Mouse (Mus musculus): ENCODE data around the gene Hdac1. TPM values are rescaled to one million over a fixed set of nuclear protein-coding genes. Genes with fewer than 3 reads are reported as not detected.

The Hdac1 gene
- 10 to 100 TPM; 49.2 to 59.8 TPM for total RNA-seq (2021)
- long read RNA-seq, experiment 1, transcript Hdac1-201 (14 exons, 2,038 nt): major isoform, 23 of 48 reads
- long read RNA-seq, experiment 1, partial matches to known transcripts: 19 of 48 reads
- long read RNA-seq, experiment 1, other reads (novel, unspliced or antisense): 6 of 48 reads
- long read RNA-seq, experiment 2, transcript Hdac1-201 (14 exons, 2,038 nt): major isoform, 11 of 14 reads
- long read RNA-seq, experiment 2, partial matches to known transcripts: 3 of 14 reads
- long read RNA-seq, experiment 2, other reads (novel, unspliced or antisense): 0 of 14 reads

DNA sequence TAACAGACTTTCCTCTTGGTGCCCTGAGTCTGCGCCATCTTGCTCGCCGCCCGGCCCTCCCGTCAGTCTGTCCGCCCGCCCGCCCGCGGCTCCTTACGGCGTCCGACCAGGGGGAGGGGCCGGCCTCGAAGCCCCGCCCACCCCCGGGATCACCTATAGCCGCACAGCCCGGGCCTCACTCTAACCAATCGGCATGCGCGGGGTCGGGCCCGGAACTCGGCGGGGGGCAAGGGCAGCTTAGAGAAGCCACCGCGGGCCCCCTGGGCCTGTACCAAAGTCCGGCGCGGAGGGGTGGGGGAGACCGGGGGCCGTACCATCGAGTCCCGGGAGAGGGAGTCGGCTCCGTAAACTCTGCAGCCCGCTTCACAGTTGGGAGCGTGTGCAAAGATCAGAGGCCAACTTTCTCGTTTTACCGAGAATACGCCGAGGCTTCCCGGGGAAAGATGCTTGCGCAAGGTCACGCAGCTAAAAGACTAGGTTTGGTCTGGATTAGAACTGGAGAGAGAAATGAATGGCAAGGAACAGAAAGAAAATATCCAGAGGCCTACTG, at the start of gene Hdac1:
Hdac1 (minus strand) TSS at position 122 of the 550 bp plus-strand sequence.
- DNase-seq: peak; percentile 99 to 100

GRCm38 (mm10) chr4:129588865-129589264, 46.4 kb upstream of the Hdac1 start:
- no peak for DNase-seq

DNA sequence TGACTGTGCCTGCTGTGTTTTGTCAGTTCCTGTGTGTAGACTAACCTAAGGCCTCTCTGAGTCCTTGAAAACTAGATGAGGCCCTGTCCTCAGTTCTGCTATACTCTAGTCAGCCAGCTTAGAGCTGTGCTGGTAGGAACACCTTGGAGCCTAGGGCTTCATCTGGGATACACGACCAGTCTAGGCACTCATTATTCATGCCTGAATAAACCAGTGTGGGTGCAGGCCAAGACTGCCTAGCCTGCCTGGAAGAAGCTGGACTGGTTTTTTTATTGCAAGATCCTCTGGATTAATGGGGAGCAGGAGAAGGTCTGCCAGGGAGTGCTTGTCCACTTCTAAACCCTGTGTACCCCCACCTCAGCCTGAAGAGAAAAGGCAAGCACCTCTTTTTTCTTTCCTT, 44.4 kb upstream of the Hdac1 start:
- no peak for DNase-seq

DNA sequence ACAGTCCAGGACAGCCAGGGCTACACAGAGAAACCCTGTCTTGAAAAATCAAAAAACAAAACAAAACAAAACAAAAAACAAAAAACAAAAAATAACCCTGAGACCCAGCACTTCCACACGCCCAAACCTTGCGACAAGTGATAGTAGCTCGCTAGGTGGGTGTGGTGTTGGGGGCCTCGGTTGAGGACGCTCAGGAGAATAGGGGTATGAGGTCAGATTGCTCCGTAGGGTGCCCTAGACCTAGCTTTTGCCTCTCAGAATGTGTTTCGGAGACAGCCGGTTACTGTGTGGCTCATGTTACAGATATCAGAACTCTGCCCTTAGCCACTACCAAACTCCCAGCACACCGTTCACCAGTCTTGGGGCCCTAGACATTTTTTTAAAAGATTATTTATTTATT, 43.3 kb upstream of the Hdac1 start:
- no peak for DNase-seq

DNA sequence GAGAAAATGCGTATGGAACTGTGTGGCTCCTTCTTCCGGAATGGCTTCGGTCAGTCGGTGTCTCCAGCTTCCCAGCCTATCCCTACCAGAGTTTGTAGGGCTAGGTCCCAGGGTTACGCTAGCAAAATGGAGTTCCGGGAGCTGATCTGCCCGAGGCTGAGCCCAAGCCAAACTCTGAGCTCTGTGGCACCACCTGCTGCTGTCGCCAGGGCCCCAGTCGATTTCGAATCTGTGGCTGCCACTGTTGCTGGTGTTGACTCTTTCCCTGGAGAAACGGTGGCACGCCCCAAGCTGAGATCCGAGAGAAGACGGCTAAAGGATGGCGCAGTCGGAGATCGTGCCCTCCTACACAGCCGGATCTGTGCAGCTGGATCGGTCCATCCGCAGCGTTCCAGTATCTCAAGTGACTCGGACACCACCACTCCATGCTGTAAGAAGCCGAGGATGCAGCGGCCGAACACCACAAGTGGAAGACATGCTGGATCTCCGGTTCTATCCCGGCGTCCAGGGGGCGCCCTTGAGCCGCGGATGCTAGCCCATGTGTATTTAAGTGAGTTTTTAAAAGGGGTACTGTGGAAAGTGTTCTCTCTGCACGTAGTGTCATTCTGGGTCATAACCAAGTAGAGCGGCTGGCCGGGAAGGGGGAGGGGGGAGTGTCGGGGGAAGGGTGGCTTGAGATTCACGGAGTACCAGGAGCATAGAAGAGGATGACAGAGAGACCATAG, 42.5 kb upstream of the Hdac1 start:
- DNase-seq: peak; percentile 91 to 94

DNA sequence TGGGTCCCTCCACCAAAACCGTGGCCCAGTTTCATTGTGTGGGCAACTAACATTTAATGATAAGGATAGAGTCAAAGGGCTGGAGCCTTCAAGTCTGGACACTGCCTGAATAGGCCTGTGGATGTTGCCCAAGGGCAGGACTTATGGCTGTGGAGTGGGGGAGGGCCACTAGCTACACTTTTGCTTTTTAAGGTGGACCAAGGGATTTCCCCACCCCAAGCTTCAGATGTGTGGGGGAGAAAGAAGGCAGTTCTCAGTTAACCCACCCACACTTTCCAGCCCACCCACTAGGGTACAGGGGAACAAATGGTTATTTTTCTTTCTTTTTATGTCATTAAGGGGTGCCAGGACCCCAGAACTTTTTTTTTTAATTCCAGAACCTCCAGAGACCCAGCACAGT, 41.9 kb upstream of the Hdac1 start:
- DNase-seq: no peak

DNA sequence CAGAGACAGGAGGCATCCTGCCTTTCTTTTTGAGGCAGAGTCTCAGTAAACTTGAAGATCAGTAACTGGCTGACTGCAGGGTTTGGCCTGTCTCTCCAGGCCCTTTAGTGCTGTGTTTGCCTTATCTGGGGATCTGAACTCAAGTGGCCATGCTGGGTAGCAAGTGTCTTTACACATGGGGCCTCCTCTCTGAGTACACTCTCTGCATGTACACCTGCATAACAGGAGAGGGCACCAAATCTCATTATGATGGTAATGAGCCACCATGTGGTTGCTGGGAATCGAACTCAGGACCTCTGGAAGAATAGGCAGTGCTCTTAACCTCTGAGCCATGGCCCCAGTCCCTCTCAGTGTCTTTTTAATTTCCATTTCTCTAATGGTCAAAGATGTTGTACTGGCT, 39.7 kb upstream of the Hdac1 start:
- no peak for DNase-seq

DNA sequence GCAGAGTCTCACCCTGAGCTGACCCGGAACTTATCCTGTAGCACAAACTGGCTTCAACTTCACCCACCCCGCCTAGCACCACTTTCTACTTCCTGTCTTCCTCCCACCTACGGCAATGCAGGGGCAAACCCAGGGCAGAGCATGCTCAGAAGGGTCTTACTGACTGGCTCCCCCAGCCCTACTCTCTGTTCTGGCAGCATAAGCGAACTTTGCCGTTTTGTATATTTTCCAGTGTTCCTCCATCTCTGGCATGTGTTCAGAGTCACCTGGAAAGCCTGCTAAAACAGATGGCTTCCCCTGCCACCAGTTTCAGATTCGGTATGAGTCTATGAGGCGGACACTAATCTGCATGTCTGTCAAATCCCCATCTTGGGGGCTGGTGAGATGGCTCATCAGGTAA, 37.8 kb upstream of the Hdac1 start:
- no peak for DNase-seq

DNA sequence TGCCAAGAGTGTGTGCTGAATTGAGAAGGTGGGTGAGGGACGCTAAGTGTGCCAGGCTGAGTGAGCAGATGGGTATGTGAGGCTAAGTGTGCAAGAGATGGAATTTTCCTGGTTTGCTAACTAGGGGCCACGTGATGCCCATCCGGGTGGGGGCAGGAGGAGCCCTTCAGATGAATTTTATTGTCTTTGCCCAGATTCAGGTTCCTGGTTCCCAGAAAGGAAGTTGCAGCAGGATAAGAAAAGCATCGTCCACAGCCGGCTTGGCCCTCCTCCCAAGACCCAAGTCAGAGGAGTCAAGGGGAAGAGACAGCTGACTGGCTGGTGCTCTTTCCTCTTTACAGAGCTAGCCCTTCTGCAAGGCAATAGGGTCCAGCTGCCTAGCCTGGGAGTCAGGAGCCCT, 36.0 kb upstream of the Hdac1 start, which contains the start of gene Fam167b:
Fam167b (minus strand) TSS at position 84 of the 400 bp plus-strand sequence.
- DNase-seq: peak; percentile 60 to 62

DNA sequence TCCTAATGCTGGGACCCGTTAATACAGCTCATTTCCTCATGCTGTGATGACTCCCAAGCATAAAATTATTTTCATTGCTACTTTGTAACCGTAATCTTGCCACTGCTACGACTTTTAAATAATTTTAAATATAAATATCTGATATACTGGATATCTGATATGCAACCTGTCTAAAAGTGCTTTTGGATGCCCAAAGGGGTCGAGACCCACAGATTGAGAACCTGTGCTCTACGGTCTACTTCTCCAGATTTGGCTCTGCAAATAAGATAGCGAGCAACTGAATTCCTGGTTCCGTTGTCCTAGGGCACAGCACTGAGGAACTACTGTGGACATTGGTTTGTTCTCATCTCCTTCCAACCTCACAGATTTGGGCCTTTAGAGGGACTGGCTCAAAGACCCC, 35.2 kb upstream of the Hdac1 start:
- DNase-seq: no peak

GRCm38 (mm10) chr4:129576863-129577491, 34.5 kb upstream of the Hdac1 start:
- peak; percentile 87 to 88 for DNase-seq

- peak; percentile 22 to 39 for DNase-seq
Observed at GRCm38 (mm10) chr4:129575171-129575844, 32.8 kb upstream of the Hdac1 start.

- no peak for DNase-seq
Observed at GRCm38 (mm10) chr4:129573430-129573829, 30.9 kb upstream of the Hdac1 start, which contains the start of gene Lck. Gene Lck, minus strand, starts transcription at chr4:129573641.

DNA sequence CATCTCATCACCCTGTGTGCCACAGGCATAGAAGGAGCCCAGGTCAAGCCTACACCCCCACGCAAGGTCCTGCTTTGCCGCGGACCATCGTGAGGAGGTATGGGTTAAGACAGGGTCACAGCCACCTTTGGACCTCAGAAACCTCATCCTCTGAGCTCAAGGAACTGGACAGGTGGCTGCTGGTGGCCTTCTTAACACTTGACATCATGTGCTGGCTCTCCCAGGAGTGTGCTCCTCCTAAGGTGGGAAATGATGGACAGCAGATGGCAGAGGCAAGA, 30.5 kb upstream of the Hdac1 start:
- DNase-seq: no peak

DNA sequence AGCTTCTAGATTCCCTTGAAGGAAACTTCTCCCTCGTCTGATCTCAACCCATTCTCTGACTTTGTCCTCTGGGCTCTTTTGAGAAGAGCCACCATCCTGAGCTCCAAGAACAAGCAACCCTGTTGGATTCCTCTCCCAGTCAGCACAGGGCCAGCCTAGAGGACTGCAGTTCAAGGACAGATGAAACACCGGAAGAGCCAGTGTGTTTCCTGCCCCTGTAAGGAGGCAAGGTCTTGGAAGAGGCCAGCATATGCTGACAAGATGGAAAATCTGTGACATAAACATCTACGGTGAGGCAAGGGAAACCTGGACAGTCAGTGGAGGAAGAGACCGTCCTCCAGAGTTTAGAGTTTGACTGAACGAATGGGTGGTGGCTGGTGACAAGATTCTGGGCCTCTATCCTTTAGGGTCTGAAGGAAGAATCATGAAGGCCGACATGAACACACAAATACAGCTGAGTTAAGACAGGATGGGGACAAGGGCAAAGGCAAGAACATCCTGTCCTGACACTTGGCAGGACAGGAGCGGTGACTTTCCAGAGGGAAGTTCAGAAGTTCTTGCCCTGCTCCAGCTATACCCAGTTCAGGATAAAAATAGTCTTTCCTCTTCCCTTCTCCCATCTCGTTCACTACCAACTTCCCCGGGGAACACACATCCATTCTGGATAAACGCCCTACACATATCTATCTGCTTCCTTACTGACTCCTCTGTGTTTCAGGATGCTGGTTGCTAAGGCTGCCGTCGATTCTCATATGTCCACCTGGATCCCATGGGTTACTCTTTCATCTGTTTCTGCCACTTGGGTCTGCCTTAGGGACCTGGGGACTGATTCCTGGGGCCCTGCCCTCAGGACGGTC, 30.0 kb upstream of the Hdac1 start:
- DNase-seq: peak in 1 of 2 experiments; percentile 22

DNA sequence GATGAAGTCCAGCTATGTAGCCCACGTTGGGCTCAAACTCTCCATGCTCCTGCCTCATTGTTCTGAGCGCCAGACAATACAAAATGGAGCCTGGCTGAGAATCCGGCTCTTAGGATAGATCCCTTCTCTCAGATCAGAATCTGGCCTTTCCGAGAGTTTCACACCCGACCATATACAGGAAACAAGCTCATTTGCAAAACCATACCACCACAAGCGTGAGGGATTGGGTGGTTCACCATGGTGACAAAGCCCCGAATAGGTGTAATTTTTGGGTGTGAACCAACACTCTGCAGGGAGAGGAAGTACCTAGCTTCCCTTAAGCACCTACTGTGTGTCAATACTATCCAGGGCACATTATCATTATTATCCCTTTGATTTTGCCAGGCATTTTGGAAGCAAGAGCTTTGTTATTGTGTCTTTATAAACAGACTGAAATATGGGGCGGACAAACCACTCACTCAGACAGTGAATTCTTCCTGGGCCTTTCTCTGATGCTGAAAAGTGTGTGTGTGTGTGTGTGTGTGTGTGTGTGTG, 29.1 kb upstream of the Hdac1 start:
- DNase-seq: no peak

DNA sequence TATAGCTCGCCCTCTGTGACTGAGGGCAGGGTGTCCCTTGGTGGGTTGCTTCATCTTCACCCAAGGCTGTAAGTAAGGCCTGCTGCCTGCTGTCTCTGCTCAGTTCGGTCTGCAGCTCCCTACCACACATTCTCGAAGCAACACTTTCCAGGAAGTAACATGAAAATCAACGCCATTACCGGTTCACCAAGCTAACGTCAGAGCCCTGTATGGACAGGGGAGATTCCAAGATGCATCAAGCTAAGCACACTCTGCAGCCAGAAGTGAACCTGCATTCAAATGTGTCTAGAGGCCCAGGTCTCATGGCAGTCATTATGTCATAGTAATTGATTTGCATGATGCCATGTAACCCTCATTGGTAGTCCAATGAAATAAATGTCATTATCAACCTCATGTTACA, 27.5 kb upstream of the Hdac1 start:
- DNase-seq: no peak

- peak in 1 of 2 experiments; percentile 57 for DNase-seq
Observed at GRCm38 (mm10) chr4:129568366-129568765, 25.9 kb upstream of the Hdac1 start.

GRCm38 (mm10) chr4:129565139-129565538, 22.6 kb upstream of the Hdac1 start:
- no peak for DNase-seq

- DNase-seq: no peak
Observed at GRCm38 (mm10) chr4:129563718-129564117, 21.2 kb upstream of the Hdac1 start.

DNA sequence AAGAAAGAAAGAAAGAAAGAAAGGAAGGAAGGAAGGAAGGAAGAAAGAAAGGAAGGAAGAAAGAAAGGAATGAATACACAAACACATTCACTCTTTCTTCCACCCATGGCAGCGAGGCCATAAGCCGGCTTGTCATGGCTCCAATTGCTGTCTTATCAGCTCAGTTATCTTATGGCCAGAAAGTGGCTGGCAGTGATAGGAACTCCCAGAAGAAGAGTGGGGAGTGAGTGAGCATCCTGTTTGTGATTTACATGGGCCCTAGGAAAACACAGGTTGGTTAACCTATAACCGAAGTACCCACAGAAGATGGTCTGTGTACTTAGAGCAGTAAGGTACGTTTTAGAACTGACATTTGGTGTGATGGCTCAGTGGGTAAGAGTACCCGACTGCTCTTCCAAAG, 18.7 kb upstream of the Hdac1 start:
- no peak for DNase-seq
